Mouse (Mus musculus) kidney, adult 9 months (tissue): ENCODE measurements around the gene Gpr137.

Experiments
- DNase-seq: peaks from one replicate; pipeline ENCODE4 v3.0.0; 2022

Gene Gpr137

DNA sequence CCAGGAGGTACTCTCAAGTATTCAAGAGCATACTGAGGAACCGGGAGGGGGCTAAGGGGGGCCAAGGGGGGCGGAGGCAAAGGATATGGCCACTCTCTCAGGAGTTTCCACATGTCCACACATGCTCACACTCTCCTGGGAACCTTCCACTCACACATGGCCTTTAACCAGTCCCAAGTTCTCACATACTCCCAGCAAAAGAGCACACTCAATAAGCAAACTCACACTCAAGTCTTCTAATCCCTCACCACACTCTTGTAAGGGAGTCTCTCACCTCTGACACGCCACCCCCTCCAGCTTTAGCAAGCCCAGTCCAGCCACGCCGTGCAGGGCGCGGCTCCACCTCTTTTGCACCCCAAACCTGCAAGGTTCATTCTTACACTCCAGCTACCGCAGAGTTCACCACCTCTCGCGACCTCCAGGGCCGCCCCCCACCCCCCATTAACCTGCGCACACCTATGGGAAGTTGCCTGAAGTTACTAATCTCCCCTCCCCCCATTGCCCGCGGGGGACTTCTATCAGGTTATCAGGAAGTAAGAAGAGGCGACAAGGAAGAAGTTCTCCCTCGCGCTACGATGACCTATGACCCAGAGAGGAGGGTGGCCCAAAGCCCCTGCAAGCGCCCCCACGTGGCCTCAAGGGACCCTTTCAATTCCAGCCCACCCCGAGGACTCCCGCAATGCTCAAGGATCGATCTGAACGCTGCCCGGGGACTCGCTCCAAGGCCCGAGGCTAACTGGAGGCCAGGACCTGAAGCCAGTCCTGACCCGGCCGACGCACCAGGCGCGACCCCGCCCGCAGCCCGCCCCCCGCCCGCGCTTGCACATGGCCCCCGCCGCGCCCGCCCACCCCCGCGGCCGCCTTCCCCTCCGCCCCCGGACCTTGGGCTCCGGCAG lies 21.3 kb downstream of the Gpr137 start:
- peak; percentile 76 for DNase-seq

DNA sequence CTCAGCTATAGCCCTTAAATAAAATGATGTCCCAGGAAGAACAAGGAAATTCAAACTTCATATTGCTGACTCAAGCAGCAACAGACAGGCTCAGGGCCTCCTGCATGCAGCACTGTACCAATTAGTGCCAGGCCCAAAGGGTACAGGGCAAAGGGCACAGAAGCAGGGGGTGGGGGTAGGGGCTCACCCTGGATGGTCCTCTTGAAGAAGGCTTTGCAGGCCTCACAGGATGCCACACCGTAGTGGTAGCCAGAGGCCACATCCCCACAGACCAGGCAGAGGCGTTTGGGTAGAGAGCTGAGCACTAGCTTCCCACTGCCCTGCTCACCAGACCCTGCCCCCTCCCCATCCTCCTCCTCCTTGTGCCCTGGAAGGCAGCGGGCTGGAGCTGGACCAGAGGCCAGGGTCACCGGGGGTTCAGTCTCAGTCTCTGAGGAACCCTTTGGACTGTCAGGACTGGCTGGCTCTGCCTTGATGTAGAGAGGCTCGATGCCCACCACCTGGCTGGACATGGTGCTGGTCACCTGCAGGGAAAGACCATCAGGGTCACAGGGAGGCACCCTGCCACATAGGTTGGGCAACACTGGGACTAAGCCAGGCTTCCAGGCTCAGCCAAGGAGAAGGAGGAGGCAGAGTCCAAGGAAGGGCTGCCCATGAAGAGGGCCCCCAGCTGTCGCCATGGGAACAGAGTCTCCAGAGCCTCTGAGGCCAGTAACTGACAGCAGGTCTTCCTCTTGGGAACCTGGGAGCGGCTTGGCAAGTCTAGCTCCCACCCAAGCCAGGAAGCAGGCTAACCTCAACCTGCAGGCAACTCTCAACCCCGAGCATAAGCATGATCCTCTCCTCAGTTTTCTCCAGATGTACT lies 22.2 kb downstream of the Gpr137 start:
- DNase-seq = peak; percentile 89

DNA sequence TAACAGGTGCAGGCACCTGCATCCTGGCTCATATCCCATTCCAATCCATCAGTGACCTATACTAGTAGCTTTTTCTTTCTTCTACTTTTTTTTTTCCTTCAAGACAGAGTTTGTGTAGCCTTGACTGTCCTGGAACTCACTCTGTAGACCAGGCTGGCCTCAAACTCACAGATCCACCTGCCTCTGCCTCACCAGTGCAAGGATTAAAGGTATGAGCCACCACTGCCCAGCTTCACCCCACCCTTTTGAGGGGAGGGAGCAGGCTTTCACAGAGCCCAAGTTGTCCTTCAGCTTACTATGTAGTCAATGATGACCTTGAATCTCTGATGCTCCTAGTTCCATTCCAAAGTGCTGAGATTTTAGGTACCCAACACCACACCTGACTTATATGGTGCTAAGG lies 22.8 kb downstream of the Gpr137 start:
- DNase-seq = no peak

DNA sequence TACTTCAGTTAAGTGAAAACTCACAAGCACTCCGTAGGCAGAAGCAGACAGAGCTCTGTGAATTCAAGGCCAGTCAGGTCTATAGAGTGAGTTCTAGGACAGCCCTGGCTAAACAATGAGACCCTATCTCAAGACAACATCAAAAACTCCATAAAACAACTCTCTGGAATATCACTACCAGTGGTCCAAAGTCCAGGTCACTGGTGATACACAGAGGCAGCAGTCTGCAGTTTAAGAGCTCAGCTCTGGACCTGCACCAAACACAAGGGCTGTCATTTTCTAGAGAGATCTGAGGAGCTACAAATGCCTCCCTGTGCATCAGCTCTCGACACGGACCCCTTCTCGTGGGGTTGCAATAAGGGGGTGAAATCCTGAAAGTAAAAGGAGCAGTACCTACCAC lies 24.0 kb downstream of the Gpr137 start:
- DNase-seq = peak; percentile 59

DNA sequence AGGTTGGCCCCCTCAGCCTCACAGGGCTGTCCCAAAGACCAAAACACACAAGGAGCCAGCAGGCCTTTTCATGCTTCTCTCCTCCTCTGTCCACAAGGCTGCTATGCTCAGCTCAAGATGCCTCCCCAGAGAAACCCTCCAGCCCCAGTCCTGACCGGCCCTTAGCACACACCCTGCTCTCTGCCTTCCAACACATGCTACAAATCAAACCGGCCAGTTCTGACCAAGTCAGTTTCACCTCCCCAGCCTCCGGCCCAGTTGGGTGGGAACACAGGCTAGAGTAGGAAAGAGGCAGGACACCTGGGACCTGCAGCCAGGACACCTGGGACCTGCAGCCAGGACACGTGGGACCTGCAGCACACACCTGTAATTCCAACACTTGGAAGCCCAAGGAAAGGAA lies 25.8 kb downstream of the Gpr137 start:
- DNase-seq = no peak

DNA sequence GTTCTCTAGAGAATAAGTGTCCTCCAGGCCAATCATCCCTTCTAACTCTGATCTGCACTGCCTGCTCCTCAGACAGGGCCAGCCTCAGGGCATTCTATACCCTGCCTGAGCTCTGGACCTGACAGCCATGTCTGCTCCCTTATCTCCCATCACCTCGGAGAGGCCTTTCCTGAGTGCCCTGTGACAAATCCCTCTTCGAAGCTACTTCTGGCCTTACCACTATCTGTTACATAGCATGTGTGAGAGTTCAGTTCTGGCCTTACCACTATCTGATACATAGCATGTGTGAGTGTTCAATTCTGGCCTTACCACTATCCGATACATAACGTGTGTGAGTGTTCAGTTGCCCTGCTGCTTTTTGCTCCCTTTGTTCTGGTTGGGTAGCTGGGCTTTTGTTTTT lies 27.0 kb downstream of the Gpr137 start:
- no peak for DNase-seq

DNA sequence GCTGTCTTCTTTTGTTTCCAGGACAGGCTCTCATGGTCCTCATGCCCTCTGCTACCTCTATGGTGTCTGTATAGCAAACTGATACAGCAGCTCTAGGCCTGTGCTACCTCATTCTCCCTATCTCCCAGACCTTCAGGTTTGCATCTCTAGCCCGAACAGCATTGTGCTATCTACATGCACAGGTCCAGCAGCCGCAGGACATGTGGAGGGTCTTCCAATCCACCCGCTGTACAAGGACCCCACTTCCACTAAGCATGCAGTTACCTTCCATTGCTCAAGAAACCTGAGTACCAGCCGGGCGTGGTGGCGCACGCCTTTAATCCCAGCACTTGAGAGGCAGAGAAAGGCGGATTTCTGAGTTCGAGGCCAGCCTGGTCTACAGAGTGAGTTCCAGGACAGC lies 27.7 kb downstream of the Gpr137 start:
- no peak for DNase-seq

DNA sequence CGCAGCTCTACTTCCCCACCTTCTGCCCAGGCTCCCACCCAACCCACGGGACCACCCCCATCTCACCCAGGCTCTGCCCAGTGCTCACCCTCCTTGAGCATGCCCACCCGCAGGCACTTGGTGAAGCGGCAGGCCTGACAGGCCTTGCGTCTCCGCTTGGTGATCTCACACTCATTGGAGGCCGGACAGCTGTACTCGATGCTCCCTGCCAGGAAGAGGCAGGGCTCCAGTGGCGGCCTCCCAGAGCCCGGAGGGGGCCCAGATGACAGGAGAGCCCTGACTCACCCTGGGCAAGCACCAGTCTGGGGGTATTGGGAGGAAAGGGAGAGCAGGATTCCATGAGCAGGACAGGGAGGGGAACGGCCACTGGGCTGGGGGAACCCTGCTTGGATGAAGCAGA lies 28.3 kb downstream of the Gpr137 start:
- DNase-seq = no peak

DNA sequence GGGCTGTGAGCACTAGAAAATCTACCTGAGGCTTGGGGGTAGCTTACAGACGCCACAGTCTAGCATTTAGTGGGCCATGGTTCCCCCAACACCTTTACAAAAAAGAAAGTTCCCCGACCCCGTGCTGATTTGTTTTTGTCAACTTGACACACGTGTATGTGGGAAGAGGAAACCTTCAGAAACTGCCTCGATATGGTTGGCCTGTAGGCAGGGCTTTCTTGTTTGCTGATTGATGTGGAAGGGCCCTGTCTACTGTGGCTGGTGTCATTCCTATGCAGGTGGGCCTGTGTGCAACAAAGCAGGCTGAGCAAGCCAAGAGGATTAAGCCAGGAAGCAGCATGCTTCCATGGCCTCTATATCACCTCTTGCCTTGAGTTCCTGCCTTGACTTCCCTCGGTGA lies 29.2 kb downstream of the Gpr137 start:
- DNase-seq = no peak

DNA sequence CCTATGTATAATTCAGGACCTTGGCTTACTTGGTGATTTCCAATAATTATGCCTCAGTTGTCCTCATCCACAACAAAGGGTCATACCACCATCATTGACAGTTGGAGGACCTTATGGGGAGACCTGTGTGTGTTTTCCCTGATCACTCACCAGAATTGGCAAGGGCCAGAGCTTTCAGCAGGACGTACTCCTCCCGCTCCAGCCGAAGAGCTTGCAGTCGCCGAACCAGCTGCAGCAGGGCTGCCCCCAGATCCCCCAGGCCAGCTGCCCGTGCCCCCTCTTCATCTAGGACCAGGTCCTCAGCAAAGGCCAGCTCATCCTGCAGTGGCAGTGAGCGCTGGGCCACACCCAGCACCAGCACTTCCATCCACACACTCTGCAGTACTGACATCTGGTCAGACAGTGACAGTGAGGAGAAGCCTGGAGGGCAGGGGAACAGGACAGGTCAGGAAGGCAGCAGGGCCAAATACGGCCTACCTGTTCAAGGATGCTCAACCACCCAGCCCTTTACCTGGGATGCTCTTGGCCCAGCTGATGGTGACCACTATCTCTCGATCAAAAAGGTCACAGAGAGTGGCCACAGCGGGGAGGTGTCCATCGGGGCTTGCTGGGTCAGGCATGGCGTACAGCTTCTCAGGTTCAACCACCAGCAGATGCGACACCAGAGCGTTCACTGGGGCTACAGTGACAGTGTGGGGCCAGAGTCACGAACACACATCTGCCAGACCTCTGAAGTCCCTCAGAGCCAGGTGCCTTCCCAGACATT lies 29.9 kb downstream of the Gpr137 start:
- no peak for DNase-seq

DNA sequence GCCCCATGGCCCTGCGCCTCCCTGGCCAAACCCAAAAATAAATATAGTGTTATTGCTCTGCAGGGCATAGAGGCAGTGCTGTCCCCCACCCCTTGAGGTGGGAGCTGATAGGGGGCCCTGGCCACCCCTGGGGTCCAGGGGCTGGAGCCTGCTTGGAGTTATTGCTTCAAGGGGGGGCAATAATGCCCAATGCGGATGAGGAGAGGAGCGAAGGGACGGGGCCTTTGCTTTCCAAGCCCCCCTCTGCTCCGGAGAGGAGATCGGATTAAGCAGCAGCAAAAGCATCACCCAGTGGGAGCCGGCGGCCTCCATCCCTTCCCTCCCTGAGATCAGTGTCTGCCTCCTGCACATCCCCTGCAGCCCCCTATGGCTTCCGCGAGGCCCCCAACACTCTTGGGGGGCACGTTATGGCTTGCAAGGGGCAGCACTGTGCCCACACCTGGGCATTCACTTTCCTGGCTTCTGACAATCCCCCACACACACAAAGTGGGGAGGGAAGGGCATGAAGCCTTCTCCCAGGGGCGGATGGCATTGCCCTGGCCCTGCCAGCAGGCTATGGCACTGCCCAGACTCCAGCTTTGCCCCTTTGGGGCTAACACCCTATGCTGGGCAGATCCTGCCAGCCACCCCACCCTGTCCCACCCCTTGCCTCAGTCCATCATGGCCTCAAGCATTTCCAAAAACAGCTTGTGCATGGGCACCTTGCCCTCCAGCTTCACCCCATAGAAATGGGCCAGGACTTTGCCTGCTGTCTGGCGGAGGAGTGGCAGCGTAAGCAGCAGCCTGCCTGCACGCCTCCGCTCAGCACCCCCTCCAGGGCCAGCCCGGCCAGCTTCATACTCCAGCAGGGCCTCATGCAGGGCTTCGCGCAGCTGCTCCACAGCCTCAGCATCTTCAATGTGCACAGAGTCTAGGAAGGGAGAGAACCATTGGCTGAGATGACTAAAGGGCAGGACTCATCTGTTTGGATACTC lies 30.9 kb downstream of the Gpr137 start:
- no peak for DNase-seq

DNA sequence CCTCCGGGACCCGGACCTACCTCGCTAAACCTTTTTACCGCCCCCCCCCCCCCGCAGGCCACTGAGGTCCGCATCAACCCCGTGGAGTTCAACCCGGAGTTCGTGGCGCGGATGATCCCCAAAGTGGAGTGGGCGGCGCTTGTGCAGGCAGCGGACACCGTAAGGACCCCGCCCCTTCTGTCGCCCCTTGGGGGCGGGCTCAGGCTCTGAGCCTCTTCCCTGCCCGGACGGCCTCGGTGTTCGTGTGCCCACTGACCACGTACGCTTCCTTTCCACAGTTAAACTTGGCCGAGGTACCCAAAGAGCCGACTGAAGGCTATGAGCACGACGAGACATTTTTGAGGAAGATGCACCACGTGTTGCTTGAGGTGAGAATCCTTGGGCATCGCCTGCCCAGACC lies 32.0 kb downstream of the Gpr137 start:
- peak; percentile 71 for DNase-seq

DNA sequence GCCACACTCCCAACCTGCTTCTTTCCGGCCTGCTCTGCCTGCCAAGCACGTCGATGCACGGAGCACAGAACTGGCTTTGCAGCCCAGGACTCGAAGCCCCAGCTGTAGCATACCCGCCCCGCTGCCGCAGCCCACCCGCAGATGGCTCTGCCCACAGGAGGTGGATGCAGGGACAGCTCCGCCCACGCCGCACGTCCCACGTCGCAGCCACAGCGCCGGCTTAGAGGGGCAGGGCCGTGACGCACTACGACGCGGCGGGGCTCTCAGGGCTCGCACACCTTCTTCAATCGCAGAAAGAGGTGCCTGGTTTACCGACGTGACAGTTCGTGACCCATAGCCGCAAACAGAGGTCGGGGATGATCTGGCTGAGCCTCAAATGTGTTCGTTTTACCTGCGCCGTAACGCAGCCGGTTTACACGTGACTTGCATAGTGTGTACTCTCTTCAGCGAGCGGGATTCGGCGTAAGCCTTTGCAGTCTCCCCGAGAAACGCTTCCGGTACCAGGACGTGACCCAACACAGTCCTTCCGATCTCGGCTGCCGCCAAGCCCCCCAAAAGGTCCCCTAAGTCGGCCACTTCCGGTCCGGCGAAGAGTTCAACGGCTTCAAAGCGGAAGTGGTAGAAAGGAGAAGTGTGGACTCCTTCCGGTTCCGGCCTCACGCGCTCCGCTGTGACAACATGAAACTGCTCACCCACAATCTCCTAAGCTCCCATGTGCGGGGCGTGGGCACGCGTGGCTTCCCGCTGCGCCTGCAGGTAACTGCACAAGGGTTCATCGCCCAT lies 32.6 kb downstream of the Gpr137 start, which contains the start of the genes Trmt112 and Prdx5:
Gene Trmt112 (plus strand): TSS at position 192 of the 783 bp plus-strand sequence.
Gene Prdx5 (minus strand): TSS at position 600 of the 783 bp plus-strand sequence.
- DNase-seq = peak; percentile 94

DNA sequence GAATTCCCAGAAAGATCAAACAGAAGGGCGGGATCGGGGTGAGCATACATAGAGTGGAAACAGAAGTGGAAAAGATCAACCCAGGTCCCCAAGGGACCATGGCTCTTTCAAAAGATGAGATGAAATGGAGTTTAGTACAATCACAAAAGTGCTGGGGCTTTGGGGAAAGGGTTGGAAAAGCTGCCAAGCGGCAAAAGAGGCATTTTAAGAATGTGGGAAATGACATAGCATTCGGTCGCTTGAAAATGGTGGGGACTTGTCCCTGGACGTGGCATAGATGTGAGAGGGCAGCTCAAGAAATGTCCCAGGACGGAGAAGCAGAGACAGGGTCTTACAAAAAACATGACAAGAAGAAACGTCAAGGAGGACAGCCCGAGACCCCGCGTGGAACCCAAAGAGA lies 33.3 kb downstream of the Gpr137 start:
- DNase-seq = no peak

DNA sequence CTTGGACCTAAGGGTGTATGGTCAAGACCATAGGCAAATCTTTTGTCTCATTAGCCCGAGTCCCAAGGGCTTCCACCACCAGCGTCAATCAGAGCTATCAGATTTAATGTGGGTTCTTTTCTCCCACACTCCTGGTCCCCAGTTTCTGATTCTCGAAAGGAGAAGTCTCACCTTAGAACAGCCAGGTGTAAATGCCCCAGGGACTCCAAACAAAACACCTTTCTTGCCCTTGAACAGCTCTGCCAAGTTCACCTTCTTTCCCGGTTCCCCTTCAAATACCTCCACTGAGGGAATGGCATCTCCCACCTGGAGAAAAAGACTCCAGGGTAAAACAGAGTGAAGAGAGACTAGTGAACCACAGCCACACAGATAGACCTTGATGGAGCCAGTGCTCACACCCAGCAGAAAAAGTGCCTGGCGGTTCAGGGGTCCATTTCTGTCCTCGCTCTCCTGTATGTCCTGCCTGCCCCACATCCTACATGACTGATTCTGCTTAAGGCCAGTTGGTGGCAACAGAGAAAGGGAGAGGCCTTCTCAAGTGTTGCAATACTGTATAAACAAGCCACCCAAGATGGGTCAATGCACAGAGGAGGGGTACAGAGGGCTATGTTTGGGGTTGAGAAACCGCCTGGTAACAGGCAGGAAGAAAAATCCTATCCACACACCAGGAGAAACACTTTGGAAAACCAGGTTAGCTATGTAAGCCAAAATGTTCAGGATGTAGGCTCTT lies 34.3 kb downstream of the Gpr137 start:
- no peak for DNase-seq

DNA sequence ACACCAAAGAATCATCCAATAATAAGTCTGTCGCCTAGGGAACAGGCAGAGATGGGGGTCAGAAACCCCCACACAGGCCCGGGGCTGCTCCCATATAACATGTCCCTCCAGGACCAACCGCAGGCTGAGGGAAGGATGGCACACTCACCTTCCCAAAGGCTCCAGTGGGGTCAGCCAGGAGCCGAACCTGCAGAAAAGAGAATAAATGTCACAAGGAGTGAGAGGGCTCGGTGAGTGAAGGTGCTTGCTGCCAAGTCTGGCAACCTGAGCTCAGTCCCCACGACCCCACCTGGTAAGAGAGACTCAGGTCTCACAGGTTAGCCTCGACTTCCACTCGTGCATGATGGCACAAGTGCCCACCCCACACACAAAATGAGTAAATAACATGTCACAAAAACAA lies 35.2 kb downstream of the Gpr137 start:
- no peak for DNase-seq

DNA sequence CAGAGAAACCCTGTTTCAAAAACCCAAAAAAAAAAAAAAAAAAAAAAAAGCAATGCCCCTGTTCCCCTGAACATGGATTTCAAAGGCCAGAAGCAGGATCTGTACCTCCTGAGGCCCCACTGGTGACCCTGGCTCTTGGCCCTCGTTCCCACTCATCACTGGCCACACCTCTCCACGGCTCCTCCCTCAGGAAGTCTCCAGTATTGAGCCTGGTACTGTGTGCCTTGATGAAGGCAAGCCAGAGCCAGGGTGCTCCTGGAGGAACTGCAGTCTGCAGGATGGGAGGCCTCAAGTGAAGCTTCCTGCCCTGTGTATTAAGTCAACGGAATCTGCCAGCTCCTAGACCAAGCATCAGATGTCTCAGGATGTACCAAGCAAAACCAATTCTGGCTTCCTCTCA lies 36.1 kb downstream of the Gpr137 start:
- peak; percentile 81 for DNase-seq

DNA sequence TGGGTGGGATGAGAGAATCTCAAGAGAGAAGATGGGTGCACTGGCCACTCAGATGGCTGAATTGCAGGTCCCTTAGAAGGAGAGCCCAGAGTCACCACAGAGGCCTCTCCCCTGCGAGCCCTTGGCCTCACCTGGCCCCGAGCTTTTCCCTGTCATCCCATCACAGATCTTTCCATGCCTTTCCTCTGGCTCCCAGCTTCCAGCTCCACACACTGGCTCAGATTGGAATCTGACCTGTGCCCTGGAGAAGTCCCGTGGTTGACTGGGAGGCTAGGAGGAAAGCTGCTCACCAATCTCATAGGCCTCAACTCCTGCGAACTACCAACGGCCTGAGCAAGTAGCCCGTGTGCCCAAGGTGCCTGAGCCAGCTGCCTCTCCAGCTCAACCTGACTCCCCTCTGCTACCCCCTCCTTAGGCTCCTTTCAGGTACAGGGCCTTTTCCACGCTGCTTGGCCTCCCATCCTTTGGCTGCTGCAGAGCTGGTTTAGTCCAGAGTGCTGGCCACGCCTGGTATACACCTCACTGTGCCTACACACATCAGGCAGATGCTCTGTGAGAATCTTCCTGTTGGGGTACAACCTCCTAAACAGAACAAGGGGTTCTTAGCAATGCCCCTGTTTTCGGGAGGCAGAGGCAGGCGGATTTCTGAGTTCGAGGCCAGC lies 36.7 kb downstream of the Gpr137 start:
- peak; percentile 62 for DNase-seq

DNA sequence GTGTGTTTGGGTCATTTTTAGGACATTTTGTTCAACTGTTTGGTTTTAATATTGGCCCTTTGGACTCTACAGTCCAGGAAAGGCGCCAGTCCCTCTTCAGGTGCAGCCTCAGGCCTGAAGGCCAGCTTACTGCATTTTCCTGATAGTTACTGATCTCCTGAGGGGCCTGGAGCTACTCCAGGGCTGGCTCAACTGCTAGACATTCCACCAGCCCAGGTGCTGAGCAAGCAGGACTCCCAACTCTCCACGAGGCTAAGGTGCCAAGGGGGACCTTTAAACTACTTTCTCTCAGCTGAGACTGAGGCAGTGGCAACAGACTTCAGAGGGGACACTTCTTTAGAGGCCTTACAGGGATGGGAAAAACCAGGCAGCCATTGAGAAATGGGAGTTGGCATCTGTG lies 37.4 kb downstream of the Gpr137 start:
- peak; percentile 96 for DNase-seq

DNA sequence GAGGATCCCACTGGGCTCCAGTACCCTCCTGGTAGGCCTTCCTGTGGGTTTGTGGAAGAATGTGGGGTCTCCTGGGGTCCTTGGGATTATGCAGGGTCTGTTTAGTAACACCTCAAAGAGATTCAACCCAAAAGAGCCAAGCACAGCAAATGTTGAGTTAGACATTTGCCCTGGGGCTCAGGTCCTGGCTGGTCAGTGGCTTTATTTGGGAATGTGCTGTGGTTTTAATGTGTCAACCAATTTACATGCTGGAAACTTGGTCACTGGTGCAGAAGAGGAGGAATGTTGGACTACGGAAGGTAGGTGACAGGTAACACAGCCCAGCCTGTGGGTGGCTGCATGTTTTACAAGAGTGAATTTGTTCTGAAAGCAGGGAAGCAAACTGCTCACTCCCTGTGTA lies 39.2 kb downstream of the Gpr137 start:
- DNase-seq = peak; percentile 84
